Mouse (Mus musculus) urinary bladder, postnatal 10 days (tissue): ENCODE data around the gene Chsy1.

Experiments
- DNase-seq: peaks from one replicate; pipeline ENCODE4 v3.0.0; 2022; ENCODE audit warnings: low spot score

The Chsy1 gene

GRCm38 (mm10) chr7:66109855-66110635 lies 730 bp downstream of the Chsy1 start:
- DNase-seq, result no peak

- DNase-seq, result no peak
These were observed 1.4 kb downstream of the Chsy1 start for GRCm38 (mm10) chr7:66110636-66111112.

GRCm38 (mm10) chr7:66111211-66111610 lies 1.9 kb downstream of the Chsy1 start:
- DNase-seq, result no peak

GRCm38 (mm10) chr7:66113561-66113960 lies 4.2 kb downstream of the Chsy1 start:
- no peak for DNase-seq

GRCm38 (mm10) chr7:66115821-66116343 lies 6.6 kb downstream of the Chsy1 start:
- DNase-seq, result no peak

GRCm38 (mm10) chr7:66116906-66117482 lies 7.7 kb downstream of the Chsy1 start:
- no peak for DNase-seq

GRCm38 (mm10) chr7:66118046-66118445 lies 8.7 kb downstream of the Chsy1 start:
- DNase-seq, result no peak

- no peak for DNase-seq
These were observed 9.5 kb downstream of the Chsy1 start for GRCm38 (mm10) chr7:66118796-66119195.

GRCm38 (mm10) chr7:66120139-66120538 lies 10.8 kb downstream of the Chsy1 start:
- DNase-seq, result no peak

- no peak for DNase-seq
These were observed 11.5 kb downstream of the Chsy1 start for GRCm38 (mm10) chr7:66120702-66121396.

GRCm38 (mm10) chr7:66124551-66124968 lies 15.2 kb downstream of the Chsy1 start:
- no peak for DNase-seq

- no peak for DNase-seq
These were observed 16.1 kb downstream of the Chsy1 start for GRCm38 (mm10) chr7:66125368-66125767.

GRCm38 (mm10) chr7:66127951-66128645 lies 18.8 kb downstream of the Chsy1 start:
- DNase-seq, result no peak

GRCm38 (mm10) chr7:66128857-66129256 lies 19.5 kb downstream of the Chsy1 start:
- no peak for DNase-seq

GRCm38 (mm10) chr7:66130296-66130695 lies 21.0 kb downstream of the Chsy1 start:
- no peak for DNase-seq

- DNase-seq, result no peak
These were observed 22.6 kb downstream of the Chsy1 start for GRCm38 (mm10) chr7:66131776-66132421.

GRCm38 (mm10) chr7:66134154-66134553 lies 24.8 kb downstream of the Chsy1 start:
- DNase-seq, result no peak

- DNase-seq, result no peak
These were observed 26.3 kb downstream of the Chsy1 start for GRCm38 (mm10) chr7:66135644-66136043.

- no peak for DNase-seq
These were observed 26.9 kb downstream of the Chsy1 start for GRCm38 (mm10) chr7:66136187-66136586.

GRCm38 (mm10) chr7:66137309-66137708 lies 28.0 kb downstream of the Chsy1 start:
- no peak for DNase-seq

- no peak for DNase-seq
These were observed 29.0 kb downstream of the Chsy1 start for GRCm38 (mm10) chr7:66138301-66138700.

GRCm38 (mm10) chr7:66138878-66139277 lies 29.6 kb downstream of the Chsy1 start:
- DNase-seq, result no peak
